Mouse (Mus musculus): ENCODE data around the gene Tjp2.

DNA sequence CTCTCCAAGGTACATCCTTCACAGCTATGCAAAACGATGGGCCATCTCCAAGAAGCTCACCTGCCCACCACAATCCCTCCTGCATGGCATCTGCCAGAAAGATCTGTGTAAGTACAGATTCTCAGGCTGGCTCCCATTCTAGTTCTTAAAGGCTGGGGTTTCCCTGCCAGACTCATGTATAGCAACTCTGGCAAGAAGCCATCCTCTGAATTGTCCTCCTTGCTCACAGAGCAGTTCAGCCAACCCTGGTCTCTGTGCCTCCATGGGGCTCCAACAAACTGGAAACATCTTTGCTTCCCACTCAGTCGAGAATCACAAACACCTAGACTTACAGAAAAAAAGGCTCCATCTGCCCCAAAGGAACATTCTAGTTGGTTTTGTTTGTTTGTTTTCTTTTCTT, 139.5 kb downstream of the Tjp2 start:
- TF ChIP-seq EP300 (optimal IDR thresholded peaks at IDR 0.05) (no peak), CTCF (IDR thresholded peaks at IDR 0.05; ENCODE audit: low read depth) (no peak)

Measured in stomach, postnatal 0 days (tissue).